Mouse (Mus musculus) kidney, postnatal 0 days (tissue): ENCODE measurements around the gene Syde2. TPM values are rescaled to one million over a fixed set of nuclear protein-coding genes. Genes with fewer than 3 reads are reported as not detected.

Source experiments
- ATAC-seq: fragments of 200-750 bp; cut with Nextera tagmentation; replicated peaks from 2 replicates; pipeline ENCODE4 v1.8.0; 2017; ENCODE audit warnings: low read depth, moderate number of reproducible peaks, moderate TSS enrichment, moderate library complexity; ENCODE audit not compliant: low FRiP score
- DNase-seq: peaks from one replicate; pipeline ENCODE4 v3.0.0-alpha.2; 2016; ENCODE audit warnings: low spot score
- H3K27ac ChIP-seq: fragments of 300-500 bp; sonication (generic); 2 replicates; pipeline ENCODE4 v1.5.1; 2014; ENCODE audit warnings: mild to moderate bottlenecking
- H3K27me3 ChIP-seq: fragments of 300-500 bp; sonication (generic); 2 replicates; pipeline ENCODE4 v1.6.1; 2014; ENCODE audit warnings: low read length, mixed read lengths; ENCODE audit not compliant: insufficient read depth
- H3K36me3 ChIP-seq: fragments of 300-500 bp; sonication (generic); 2 replicates; pipeline ENCODE4 v1.6.1; 2014; ENCODE audit warnings: low read length, mixed read lengths; ENCODE audit not compliant: insufficient read depth
- H3K4me1 ChIP-seq: fragments of 300-500 bp; sonication (generic); replicated peaks from 2 replicates; pipeline ENCODE4 v1.6.1; 2014; ENCODE audit warnings: antibody characterized with exemption, low read length, mixed read lengths; ENCODE audit not compliant: insufficient read depth
- H3K4me2 ChIP-seq: fragments of 300-500 bp; sonication (generic); 2 replicates; pipeline ENCODE4 v1.6.1; 2014; ENCODE audit warnings: mild to moderate bottlenecking, low read length, moderate library complexity, mixed read lengths
- H3K4me3 ChIP-seq: fragments of 300-500 bp; sonication (generic); replicated peaks from 2 replicates; pipeline ENCODE4 v1.5.1; 2014; ENCODE audit warnings: low read depth, low read length
- H3K9ac ChIP-seq: fragments of 300-500 bp; sonication (generic); 2 replicates; pipeline ENCODE4 v1.6.1; 2014; ENCODE audit warnings: low read depth, low read length
- H3K9me3 ChIP-seq: fragments of 300-500 bp; sonication (generic); replicated peaks from 2 replicates; pipeline ENCODE4 v1.6.1; 2016; ENCODE audit warnings: low read length, inconsistent platforms, mixed read lengths
- CTCF ChIP-seq: IDR thresholded peaks from 2 replicates; pipeline ENCODE4 v1.5.1; 2016; ENCODE audit warnings: antibody characterized with exemption, low read depth, mild to moderate bottlenecking, moderate library complexity
- WGBS: fragments of 180-500 bp; shearing (Covaris S2); extraction: QIAGEN DNeasy Blood & Tissue Kit; methylation state at CpG from one replicate; pipeline ENCODE4 v1.1.7; 2014; 5-methylcytosine and 5-hydroxymethylcytosine counted together
- polyA plus RNA-seq: library from polyadenylated mRNA; unstranded; fragments of >200 nt; fragmentation: Nextera tagmentation; extraction: Ambion mirVana; gene quantifications from 2 replicates; pipeline ENCODE4 v1.2.1, GENCODE M21; 2015

Syde2 gene
- polyA plus RNA-seq, 1 experiment from 2014 or later = 1.9 TPM

DNA sequence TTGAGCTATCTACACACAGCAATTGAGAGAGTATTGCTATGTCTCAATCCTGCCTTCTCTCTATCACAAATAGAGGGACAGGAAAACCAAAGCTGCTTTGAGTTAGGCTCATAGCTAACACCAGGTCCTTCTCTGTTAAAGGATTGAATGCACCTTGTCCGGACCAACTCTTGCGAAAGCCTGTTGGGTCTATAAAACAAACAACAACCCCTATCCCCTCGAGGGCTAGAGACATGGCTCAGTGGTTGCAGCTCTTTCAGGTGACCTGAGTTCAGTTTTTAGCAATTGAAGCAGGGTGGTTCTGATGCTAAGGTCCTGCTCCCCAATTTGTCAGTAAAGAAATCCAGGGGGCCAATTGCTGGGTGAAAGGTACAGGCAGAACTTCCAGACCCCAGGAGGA is 41.6 kb downstream of the Syde2 start:
- WGBS = 61% methylated on average over 3 of the region's 3 CpGs
- DNase-seq (no peak), ATAC-seq (no peak)
- no peak for TF ChIP-seq CTCF
- Histone ChIP-seq H3K4me2 (no peak overlapping the region), H3K36me3 (no peaks in the 10 kb centered on the region), H3K4me1 (no peaks in the 10 kb centered on the region), H3K27me3 (no peaks in the 10 kb centered on the region), H3K9me3 (no peaks in the 10 kb centered on the region), H3K4me3 (no peak overlapping the region), H3K9ac (no peak overlapping the region), H3K27ac (no peak overlapping the region)

- Histone ChIP-seq H3K9ac (no peak overlapping the region), H3K4me3 (no peak overlapping the region), H3K27ac (no peak overlapping the region), H3K27me3 (no peaks in the 10 kb centered on the region), H3K36me3 (no peaks in the 10 kb centered on the region), H3K4me2 (no peak overlapping the region), H3K9me3 (no peaks in the 10 kb centered on the region), H3K4me1 (no peaks in the 10 kb centered on the region)
- no peak for ATAC-seq
- no peak for TF ChIP-seq CTCF
- no peak for DNase-seq
- WGBS = 18% methylated on average over 5 of the region's 5 CpGs
Measured at GRCm38 (mm10) chr3:146030255-146030836, 42.7 kb downstream of the Syde2 start.

DNA sequence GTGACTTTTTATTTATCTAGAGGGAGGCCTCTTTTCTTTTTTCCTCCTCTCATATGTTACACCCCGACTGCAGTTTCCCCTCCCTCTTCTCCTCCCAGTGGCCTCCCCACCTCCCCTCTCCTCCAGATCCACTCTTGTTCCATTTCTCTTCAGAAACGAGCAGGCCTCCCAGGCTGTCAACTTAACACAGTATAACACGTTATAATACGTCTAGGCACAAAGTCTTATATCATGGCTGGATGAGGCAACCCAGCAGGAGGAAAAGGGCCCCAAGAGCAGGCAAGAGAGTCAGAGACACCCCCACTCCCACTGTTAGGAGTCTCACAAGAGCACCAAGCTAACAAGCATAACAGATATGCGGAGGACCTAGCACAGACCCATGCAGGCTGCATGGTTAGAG is 45.3 kb downstream of the Syde2 start:
- no peak overlapping the region for H3K27ac ChIP-seq
- H3K9me3 ChIP-seq = no peaks in the 10 kb centered on the region
- 75% methylated on average over 5 of the region's 5 CpGs for WGBS
- no peaks in the 10 kb centered on the region for H3K36me3 ChIP-seq
- DNase-seq = no peak
- no peak overlapping the region for H3K9ac ChIP-seq
- H3K4me3 ChIP-seq = no peak overlapping the region
- no peak for TF ChIP-seq CTCF
- no peaks in the 10 kb centered on the region for H3K27me3 ChIP-seq
- no peaks in the 10 kb centered on the region for H3K4me1 ChIP-seq
- no peak for ATAC-seq
- no peak overlapping the region for H3K4me2 ChIP-seq

DNA sequence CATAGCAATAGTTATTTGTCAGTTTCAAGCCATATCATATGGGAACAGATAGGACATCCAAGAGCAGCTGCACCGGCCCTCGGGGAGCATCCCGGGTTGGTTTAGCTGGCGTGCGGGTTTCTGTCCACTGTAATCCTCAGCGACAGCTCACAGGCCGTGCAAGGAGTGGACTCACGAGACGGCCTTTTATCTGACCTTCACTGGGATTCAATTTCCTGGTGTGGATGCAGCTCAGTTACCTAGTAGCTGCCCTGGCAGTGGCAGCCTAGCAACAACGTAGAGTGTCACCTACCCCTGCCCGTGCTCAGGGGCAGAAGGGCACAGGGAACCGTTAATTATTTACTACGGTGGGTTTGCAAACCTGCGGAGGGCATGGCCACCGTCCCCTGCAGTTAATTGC is 50.2 kb downstream of the Syde2 start:
- peak; percentile 84 for ATAC-seq
- Histone ChIP-seq H3K9me3 (no peaks in the 10 kb centered on the region), H3K4me3 (no peak overlapping the region), H3K27me3 (no peaks in the 10 kb centered on the region), H3K27ac (peak overlapping the region; percentile 42; the same call in 1 of the 2 replicates), H3K9ac (no peak overlapping the region), H3K36me3 (no peaks in the 10 kb centered on the region), H3K4me2 (no peak overlapping the region), H3K4me1 (no peaks in the 10 kb centered on the region)
- 24% methylated on average over 15 of the region's 15 CpGs for WGBS
- TF ChIP-seq CTCF = no peak
- DNase-seq = peak; percentile 47

DNA sequence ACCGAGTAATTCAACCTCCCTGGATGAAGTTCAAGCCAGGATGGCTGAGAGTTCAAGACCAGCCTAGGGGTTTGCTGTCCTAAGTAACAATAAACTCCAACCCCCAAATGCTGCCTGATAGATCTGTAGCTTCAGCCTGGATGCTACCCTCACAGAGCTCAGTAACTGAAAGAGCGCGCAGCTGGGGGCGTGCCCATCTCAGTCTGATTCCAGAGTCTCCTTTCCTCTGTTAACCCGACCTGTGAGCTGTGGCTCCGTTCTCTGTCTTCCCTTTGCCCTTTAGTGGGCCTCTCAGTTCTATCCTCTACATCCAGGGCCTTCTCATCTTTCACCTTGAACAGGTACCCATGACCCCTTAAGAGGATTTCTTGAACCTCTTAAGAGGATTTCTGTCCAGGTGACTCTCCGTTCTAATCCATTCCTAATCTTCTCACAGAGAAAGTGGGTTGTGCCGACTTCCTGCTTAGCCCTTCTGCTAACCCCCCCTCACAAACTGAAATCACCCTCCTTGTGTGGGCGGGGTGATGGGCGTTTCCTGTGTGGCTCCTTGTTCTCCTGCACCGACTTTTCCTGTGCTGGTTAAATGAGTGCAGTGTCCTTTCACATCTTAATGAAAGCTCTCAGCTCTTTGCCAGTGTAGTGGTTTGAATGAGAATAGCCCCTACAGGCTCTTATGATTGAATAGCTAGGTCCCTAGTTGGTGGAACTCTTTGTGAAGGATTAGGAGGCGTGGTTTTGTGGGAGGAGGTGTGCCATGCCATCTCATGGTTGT is 51.6 kb downstream of the Syde2 start:
- no peak overlapping the region for H3K4me2 ChIP-seq
- H3K36me3 ChIP-seq = no peaks in the 10 kb centered on the region
- WGBS = 59% methylated on average over 12 of the region's 12 CpGs
- no peaks in the 10 kb centered on the region for H3K9me3 ChIP-seq
- ATAC-seq (no peak), DNase-seq (no peak)
- H3K9ac ChIP-seq = no peak overlapping the region
- H3K4me3 ChIP-seq = no peak overlapping the region
- no peak overlapping the region for H3K27ac ChIP-seq
- no peaks in the 10 kb centered on the region for H3K27me3 ChIP-seq
- H3K4me1 ChIP-seq = no peaks in the 10 kb centered on the region
- TF ChIP-seq CTCF = no peak

GRCm38 (mm10) chr3:146041382-146041781 is 53.7 kb downstream of the Syde2 start:
- ATAC-seq (no peak), DNase-seq (no peak)
- no peak overlapping the region for H3K9ac ChIP-seq
- no peaks in the 10 kb centered on the region for H3K36me3 ChIP-seq
- no peaks in the 10 kb centered on the region for H3K9me3 ChIP-seq
- no peaks in the 10 kb centered on the region for H3K27me3 ChIP-seq
- 0 out of 2 replicates have a peak, but pooled peaks cover 2% of the 10 kb centered on the region for H3K4me1 ChIP-seq
- TF ChIP-seq CTCF = no peak
- no peak overlapping the region for H3K27ac ChIP-seq
- no peak overlapping the region for H3K4me2 ChIP-seq
- no peak overlapping the region for H3K4me3 ChIP-seq
- 92% methylated on average over 11 of the region's 11 CpGs for WGBS
